Mouse (Mus musculus) spleen, adult 2 months (tissue): ENCODE measurements at regions not wholly inside any gene's neighbourhood (a gene's known extent, or its start where the extent isn't known, plus 50 kb on each side); places are given as distances from the start of the nearest gene placed in this dataset.

Experiments used
- DNase-seq, 2 experiments: peaks; one replicate each; pipeline versions ENCODE4 v3.0.0 to v3.0.0-alpha.2; 2012 to 2021; ENCODE audit warnings: low spot score in 2 of 2, low read depth in 1 of 2
- H3K27ac ChIP-seq: fragments of 200-500 bp; 2 replicates; pipeline ENCODE4 v1.5.1; 2012; ENCODE audit warnings: low read length, inconsistent platforms; ENCODE audit not compliant: insufficient read depth
- H3K27me3 ChIP-seq: fragments of 200-500 bp; 2 replicates; pipeline ENCODE4 v1.6.1; 2012; ENCODE audit warnings: mild to moderate bottlenecking, moderate library complexity, low read length, inconsistent platforms; ENCODE audit not compliant: control insufficient read depth, insufficient read depth
- H3K36me3 ChIP-seq: fragments of 200-500 bp; 2 replicates; pipeline ENCODE4 v1.6.1; 2012; ENCODE audit warnings: mild to moderate bottlenecking, low read length, inconsistent platforms; ENCODE audit not compliant: control insufficient read depth, insufficient read depth
- H3K4me1 ChIP-seq: fragments of 200-500 bp; 2 replicates; pipeline ENCODE4 v1.6.1; 2011; ENCODE audit warnings: inconsistent platforms; ENCODE audit not compliant: control insufficient read depth, insufficient read depth, insufficient read length
- H3K4me3 ChIP-seq: fragments of 200-500 bp; 2 replicates; pipeline ENCODE4 v1.5.1; 2011; ENCODE audit warnings: mild to moderate bottlenecking, inconsistent platforms; ENCODE audit not compliant: insufficient read depth, insufficient read length; ENCODE audit errors: extremely low read depth
- CTCF ChIP-seq: fragments of 200-500 bp; IDR thresholded peaks from 2 replicates; pipeline ENCODE4 v1.5.1; 2011; ENCODE audit warnings: mild to moderate bottlenecking, inconsistent platforms; ENCODE audit not compliant: insufficient read depth, insufficient read length, insufficient replicate concordance; ENCODE audit errors: extremely low read depth
- POLR2A ChIP-seq: fragments of 200-500 bp; IDR thresholded peaks from 2 replicates; pipeline ENCODE4 v1.6.1; 2011; ENCODE audit warnings: low read depth, low read length, inconsistent platforms
- WGBS: fragments of 180-500 bp; shearing (Covaris S2); methylation state at CpG from one replicate; pipeline ENCODE4 v1.1.7; 2018; 5-methylcytosine and 5-hydroxymethylcytosine counted together

DNA sequence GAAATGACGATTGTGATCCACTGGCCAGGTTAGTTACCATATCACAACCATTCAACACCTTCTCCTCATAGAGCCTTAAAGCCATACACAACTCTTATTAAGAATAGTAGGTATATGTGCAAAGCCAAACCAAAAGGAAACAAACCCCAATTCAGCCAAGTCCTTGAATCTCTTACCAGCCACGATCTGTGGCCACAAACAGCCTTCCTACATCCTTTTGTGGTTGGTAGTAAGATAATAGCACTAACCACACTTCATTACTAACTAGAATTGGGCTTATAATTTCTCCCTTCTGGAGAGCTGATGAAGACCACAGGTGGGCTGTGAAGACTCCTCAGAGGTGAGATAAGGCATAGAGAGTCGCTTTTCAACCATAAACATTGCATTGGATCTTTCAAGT lies 136.9 kb upstream of the Bank1 start:
- TF ChIP-seq CTCF (no peak), POLR2A (no peak)
- DNase-seq, result no peak
- H3K4me3 ChIP-seq, result no peak overlapping the region
- no peaks in the 10 kb centered on the region for H3K36me3 ChIP-seq
- no peaks in the 10 kb centered on the region for H3K4me1 ChIP-seq
- 51% methylated on average over 3 of the region's 3 CpGs for WGBS
- H3K27ac ChIP-seq, result no peak overlapping the region
- no peaks in the 10 kb centered on the region for H3K27me3 ChIP-seq

DNA sequence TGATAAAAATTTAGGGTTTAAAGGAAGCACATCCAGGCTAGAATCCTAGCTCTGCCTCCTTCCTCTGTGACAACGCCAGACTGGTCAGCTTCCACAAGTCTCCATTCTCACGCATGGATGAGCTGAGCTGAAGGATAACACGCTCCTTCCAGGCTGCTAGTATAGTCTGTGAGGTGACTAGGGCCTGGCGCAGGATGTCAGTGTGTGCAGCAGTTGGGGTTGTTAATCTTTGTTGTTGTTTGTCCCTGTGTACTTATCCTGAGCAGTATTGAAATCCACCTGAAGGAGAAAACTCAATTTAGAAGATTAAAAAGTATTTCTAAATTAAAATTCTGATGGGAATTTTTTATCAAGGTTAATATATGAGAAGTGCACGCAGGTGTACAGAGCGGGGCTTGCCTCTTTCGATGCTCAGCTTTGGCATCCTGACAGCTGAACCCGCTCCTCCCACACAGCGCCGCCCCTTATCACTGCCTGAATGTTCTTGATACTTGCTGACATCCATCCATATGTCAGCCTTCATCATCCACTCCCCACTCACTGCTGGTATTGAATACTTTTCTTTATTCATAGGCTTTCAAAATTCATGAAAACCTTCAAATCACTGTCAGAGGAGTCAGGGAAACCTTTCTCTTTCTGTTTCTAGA lies 130.7 kb upstream of the Bank1 start:
- WGBS, result 94% methylated on average over 10 of the region's 10 CpGs
- DNase-seq, result no peak
- H3K4me3 ChIP-seq, result no peak overlapping the region
- H3K27me3 ChIP-seq, result no peaks in the 10 kb centered on the region
- TF ChIP-seq POLR2A (no peak), CTCF (no peak)
- H3K36me3 ChIP-seq, result no peaks in the 10 kb centered on the region
- H3K27ac ChIP-seq, result no peak overlapping the region
- no peaks in the 10 kb centered on the region for H3K4me1 ChIP-seq

DNA sequence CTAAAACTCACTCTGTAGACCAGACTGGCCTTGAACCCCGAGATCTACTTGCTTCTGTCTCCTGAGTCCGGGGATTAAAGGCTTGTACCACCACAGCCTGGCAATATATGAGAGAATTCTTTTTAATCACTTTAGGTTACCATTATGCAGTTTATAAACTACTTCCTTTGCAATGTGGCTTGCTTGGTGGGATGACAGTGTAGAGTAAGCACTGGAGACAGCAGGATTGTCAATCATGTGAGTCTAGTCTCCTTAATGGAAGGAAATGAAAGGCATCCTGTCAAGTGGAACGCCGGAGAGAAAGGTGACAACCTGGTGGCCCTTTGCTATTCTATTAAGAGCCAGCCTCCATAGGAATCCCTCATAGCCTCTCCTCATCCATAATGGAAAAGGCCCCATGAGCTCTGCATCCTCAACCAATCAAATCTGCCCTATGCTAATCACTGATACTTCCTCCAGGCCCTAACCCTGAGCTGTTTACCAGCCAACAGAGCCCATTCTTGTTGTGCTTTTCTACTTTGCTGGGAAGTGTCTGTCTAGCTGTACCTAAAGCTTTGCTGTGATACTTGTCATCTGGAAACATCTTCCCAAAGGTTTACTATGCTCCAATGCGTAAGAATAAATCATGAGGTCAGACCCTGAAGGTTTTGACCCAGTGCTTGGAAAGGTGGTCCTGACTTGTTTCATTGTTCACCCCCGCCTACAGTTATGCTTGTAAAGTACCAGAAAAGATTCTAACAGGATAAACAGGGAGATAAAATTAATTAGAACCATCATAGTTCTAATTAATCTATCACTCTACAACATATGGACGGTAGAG lies 130.0 kb upstream of the Bank1 start:
- no peak for DNase-seq
- Histone ChIP-seq H3K36me3 (no peaks in the 10 kb centered on the region), H3K27me3 (no peaks in the 10 kb centered on the region), H3K4me3 (no peak overlapping the region), H3K27ac (no peak overlapping the region), H3K4me1 (no peaks in the 10 kb centered on the region)
- WGBS, result 91% methylated on average over 7 of the region's 7 CpGs
- TF ChIP-seq POLR2A (no peak), CTCF (no peak)

DNA sequence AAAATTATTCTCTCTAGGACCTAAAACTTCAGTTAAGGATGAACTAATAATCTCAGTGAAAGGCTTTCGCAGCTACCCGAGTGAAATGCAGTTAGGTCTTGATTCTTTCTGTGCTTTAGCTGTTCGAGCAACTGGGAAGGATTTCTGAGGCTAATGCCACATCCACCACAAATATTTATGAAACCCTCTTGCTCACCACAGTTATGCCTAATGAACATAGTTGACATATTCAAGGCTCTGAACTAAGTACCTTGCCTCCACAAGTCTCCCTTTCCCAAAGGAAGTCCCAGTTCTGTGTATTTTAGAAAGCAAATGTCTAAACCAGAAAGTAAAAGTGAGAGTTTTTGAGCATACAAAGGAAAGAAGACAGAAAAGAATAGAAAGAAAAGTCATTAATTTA lies 129.1 kb upstream of the Bank1 start:
- Histone ChIP-seq H3K27ac (no peak overlapping the region), H3K4me3 (no peak overlapping the region), H3K36me3 (no peaks in the 10 kb centered on the region), H3K27me3 (no peaks in the 10 kb centered on the region), H3K4me1 (no peaks in the 10 kb centered on the region)
- WGBS, result 90% methylated on average over 3 of the region's 3 CpGs
- TF ChIP-seq CTCF, result no peak
- TF ChIP-seq POLR2A, result no peak
- DNase-seq, result no peak

DNA sequence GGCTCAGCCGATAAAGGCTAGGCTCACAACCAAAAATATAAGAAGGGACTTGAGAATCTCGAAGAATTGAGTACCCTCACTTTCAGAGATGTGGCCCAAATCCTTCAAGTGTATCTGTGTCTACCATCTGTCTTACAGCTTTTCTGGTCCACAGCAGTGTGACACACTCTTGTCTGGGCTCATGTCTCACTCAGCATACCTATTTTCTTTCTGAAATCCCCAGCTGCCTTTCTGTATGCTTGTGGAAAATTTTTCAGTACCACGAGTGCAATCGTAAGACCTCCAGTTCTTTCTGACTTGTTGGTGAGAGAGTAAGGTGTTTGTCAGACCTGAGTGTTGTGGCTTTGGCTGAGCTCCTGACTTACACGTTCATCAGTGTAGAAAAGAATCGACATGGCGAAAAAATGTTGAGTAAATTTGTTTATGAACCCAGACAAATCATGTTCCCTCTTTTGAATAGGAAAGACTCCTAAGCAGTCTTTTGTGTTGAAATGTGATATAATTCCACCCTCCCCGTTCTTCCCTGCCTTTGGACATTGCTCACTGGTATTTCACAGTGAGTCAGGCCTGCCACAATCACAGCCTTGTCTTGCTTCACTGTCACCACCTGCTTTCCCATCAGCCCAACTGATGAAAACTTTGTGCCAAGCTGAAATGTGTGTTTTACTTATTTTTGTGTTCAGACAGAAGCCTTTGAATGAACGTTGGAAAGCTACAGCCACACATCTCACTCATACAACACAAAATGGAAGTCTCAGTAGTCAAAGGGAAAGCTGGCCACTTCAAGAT lies 125.3 kb upstream of the Bank1 start:
- no peak for DNase-seq
- H3K4me3 ChIP-seq, result no peak overlapping the region
- H3K4me1 ChIP-seq, result no peaks in the 10 kb centered on the region
- H3K27me3 ChIP-seq, result no peaks in the 10 kb centered on the region
- no peak overlapping the region for H3K27ac ChIP-seq
- H3K36me3 ChIP-seq, result no peaks in the 10 kb centered on the region
- no peak for TF ChIP-seq POLR2A
- no peak for TF ChIP-seq CTCF
- 85% methylated on average over 9 of the region's 9 CpGs for WGBS

DNA sequence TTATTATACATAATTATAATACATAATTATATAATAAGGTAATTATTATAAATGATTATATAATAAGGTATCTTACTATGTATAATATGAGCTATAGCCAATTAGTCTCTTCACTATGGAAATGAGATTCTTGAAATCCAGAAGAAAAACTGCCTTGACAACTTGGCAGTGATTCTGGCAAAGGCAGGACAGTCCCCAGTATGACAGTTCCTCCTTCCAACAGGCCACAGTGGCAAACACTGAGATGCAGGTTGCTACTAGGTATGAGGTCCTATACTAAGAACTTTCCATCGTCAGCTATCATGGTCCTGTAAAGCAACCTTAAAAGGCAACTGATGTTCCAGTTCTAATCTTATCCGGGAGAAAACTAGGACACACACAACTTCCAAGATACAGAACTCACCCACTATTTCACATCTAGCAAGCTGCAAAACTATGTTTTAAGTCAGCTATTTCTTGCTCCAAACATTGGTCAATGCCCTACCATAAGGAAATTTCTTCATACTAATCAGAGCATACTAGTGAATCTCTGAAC lies 124.6 kb upstream of the Bank1 start:
- H3K4me3 ChIP-seq, result no peak overlapping the region
- no peak overlapping the region for H3K27ac ChIP-seq
- no peaks in the 10 kb centered on the region for H3K4me1 ChIP-seq
- no peak for DNase-seq
- TF ChIP-seq CTCF, result no peak
- TF ChIP-seq POLR2A, result no peak
- H3K36me3 ChIP-seq, result no peaks in the 10 kb centered on the region
- 97% methylated on average over 2 of the region's 2 CpGs for WGBS
- no peaks in the 10 kb centered on the region for H3K27me3 ChIP-seq
